Mouse (Mus musculus) testis, postnatal 10 days (tissue): ENCODE measurements around the gene 4931422A03Rik.

Source experiments
- DNase-seq: peaks from one replicate; pipeline ENCODE4 v3.0.0; 2021; ENCODE audit warnings: low spot score

The 4931422A03Rik gene

GRCm38 (mm10) chr2:103936666-103937065 is 91.5 kb downstream of the 4931422A03Rik start:
- no peak for DNase-seq

- DNase-seq: no peak
Observed at GRCm38 (mm10) chr2:103935691-103936435, 92.3 kb downstream of the 4931422A03Rik start.

GRCm38 (mm10) chr2:103934670-103935069 is 93.5 kb downstream of the 4931422A03Rik start:
- DNase-seq: no peak

- no peak for DNase-seq
Observed at GRCm38 (mm10) chr2:103934270-103934669, 93.9 kb downstream of the 4931422A03Rik start.

- DNase-seq: no peak
Observed at GRCm38 (mm10) chr2:103932480-103932879, 95.7 kb downstream of the 4931422A03Rik start.

- DNase-seq: no peak
Observed at GRCm38 (mm10) chr2:103932025-103932424, 96.1 kb downstream of the 4931422A03Rik start.

- DNase-seq: no peak
Observed at GRCm38 (mm10) chr2:103931511-103931911, 96.7 kb downstream of the 4931422A03Rik start.

GRCm38 (mm10) chr2:103930306-103931019 is 97.7 kb downstream of the 4931422A03Rik start:
- no peak for DNase-seq

GRCm38 (mm10) chr2:103927610-103928145 is 100.5 kb downstream of the 4931422A03Rik start:
- no peak for DNase-seq

- no peak for DNase-seq
Observed at GRCm38 (mm10) chr2:103926586-103927113, 101.5 kb downstream of the 4931422A03Rik start.

- DNase-seq: no peak
Observed at GRCm38 (mm10) chr2:103919488-103919887, 108.7 kb downstream of the 4931422A03Rik start.

- no peak for DNase-seq
Observed at GRCm38 (mm10) chr2:103918375-103918774, 109.8 kb downstream of the 4931422A03Rik start.

GRCm38 (mm10) chr2:103917375-103917774 is 110.8 kb downstream of the 4931422A03Rik start:
- no peak for DNase-seq
